Mouse (Mus musculus): Measurements from ENCODE around the gene Pah. TPM values are rescaled to one million over a fixed set of nuclear protein-coding genes. Genes with fewer than 3 reads are reported as not detected.

Pah gene
- polyA plus RNA-seq, 1 experiment from 2014 or later: 0.46 TPM

GRCm38 (mm10) chr10:87489246-87490009, 32.2 kb upstream of the Pah start:
- Histone ChIP-seq H3K4me1 (replicated peaks; ENCODE audit: control insufficient read depth, insufficient read depth, low read length) (peaks cover 11% of the 10 kb centered on the region), H3K36me3 (ENCODE audit: control insufficient read depth, insufficient read depth, low read length) (no peaks in the 10 kb centered on the region), H3K4me3 (ENCODE audit: low read depth, low read length) (peak overlapping the region; percentile 15; the same call in 1 of the 2 replicates), H3K27me3 (ENCODE audit: control insufficient read depth, insufficient read depth, low read length) (peaks cover 11% of the 10 kb centered on the region), H3K27ac (ENCODE audit: low read depth, low read length) (peak overlapping the region; percentile 84), H3K9ac (ENCODE audit: low read depth, low read length) (peak overlapping the region; percentile 12; the same call in 1 of the 2 replicates), H3K9me3 (ENCODE audit: control insufficient read depth, low read length) (no peaks in the 10 kb centered on the region), H3K4me2 (replicated peaks; ENCODE audit: low read depth, low read length) (peak overlapping the region; percentile 41)
- peak; percentile 36 for ATAC-seq (ENCODE audit: low FRiP score)
- 2% methylated on average over 18 of the region's 18 CpGs for WGBS
- DNase-seq (ENCODE audit: low spot score): peak; percentile 79

GRCm38 (mm10) chr10:87490328-87490727, 31.3 kb upstream of the Pah start:
- Histone ChIP-seq H3K27ac (ENCODE audit: low read depth, low read length) (peak overlapping the region; percentile 27; the same call in 1 of the 2 replicates), H3K9ac (ENCODE audit: low read depth, low read length) (no peak overlapping the region), H3K4me1 (replicated peaks; ENCODE audit: control insufficient read depth, insufficient read depth, low read length) (peaks cover 12% of the 10 kb centered on the region), H3K36me3 (ENCODE audit: control insufficient read depth, insufficient read depth, low read length) (no peaks in the 10 kb centered on the region), H3K27me3 (ENCODE audit: control insufficient read depth, insufficient read depth, low read length) (peaks cover 13% of the 10 kb centered on the region), H3K4me3 (ENCODE audit: low read depth, low read length) (no peak overlapping the region; the same call in 1 of the 2 replicates), H3K4me2 (replicated peaks; ENCODE audit: low read depth, low read length) (peak overlapping the region; percentile 34), H3K9me3 (ENCODE audit: control insufficient read depth, low read length) (no peaks in the 10 kb centered on the region)
- no peak for DNase-seq (ENCODE audit: low spot score)
- 8% methylated on average over 2 of the region's 2 CpGs for WGBS
- ATAC-seq (ENCODE audit: low FRiP score): no peak

- Histone ChIP-seq H3K36me3 (ENCODE audit: control insufficient read depth, insufficient read depth, low read length) (no peaks in the 10 kb centered on the region), H3K4me3 (ENCODE audit: low read depth, low read length) (peak overlapping the region; percentile 75), H3K9me3 (ENCODE audit: control insufficient read depth, low read length) (no peaks in the 10 kb centered on the region), H3K9ac (ENCODE audit: low read depth, low read length) (peak overlapping the region; percentile 90), H3K4me1 (replicated peaks; ENCODE audit: control insufficient read depth, insufficient read depth, low read length) (peaks cover 7% of the 10 kb centered on the region), H3K4me2 (replicated peaks; ENCODE audit: low read depth, low read length) (peak overlapping the region; percentile 83), H3K27me3 (ENCODE audit: control insufficient read depth, insufficient read depth, low read length) (peaks cover 20% of the 10 kb centered on the region), H3K27ac (ENCODE audit: low read depth, low read length) (peak overlapping the region; percentile 39; the same call in 1 of the 2 replicates)
- DNase-seq (ENCODE audit: low spot score): peak; percentile 63
- ATAC-seq (ENCODE audit: low FRiP score): no peak
- under 1% methylated on average over 11 of the region's 11 CpGs for WGBS
These were observed 30.0 kb upstream of the Pah start for GRCm38 (mm10) chr10:87491485-87492040.

- WGBS: under 1% methylated on average over 26 of the region's 26 CpGs
- ATAC-seq (ENCODE audit: low FRiP score): no peak
- peak overlapping the region; percentile 90 for H3K9ac ChIP-seq (ENCODE audit: low read depth, low read length)
- no peak for DNase-seq (ENCODE audit: low spot score)
- H3K27ac ChIP-seq (ENCODE audit: low read depth, low read length): peak overlapping the region; percentile 93
- no peaks in the 10 kb centered on the region for H3K36me3 ChIP-seq (ENCODE audit: control insufficient read depth, insufficient read depth, low read length)
- H3K4me1 ChIP-seq (replicated peaks; ENCODE audit: control insufficient read depth, insufficient read depth, low read length): peaks cover 7% of the 10 kb centered on the region
- H3K27me3 ChIP-seq (ENCODE audit: control insufficient read depth, insufficient read depth, low read length): peaks cover 20% of the 10 kb centered on the region
- peak overlapping the region; percentile 83 for H3K4me2 ChIP-seq (replicated peaks; ENCODE audit: low read depth, low read length)
- H3K9me3 ChIP-seq (ENCODE audit: control insufficient read depth, low read length): no peaks in the 10 kb centered on the region
- peak overlapping the region; percentile 75 for H3K4me3 ChIP-seq (ENCODE audit: low read depth, low read length)
These were observed 29.3 kb upstream of the Pah start for GRCm38 (mm10) chr10:87492332-87492660.

GRCm38 (mm10) chr10:87492661-87493551, 28.7 kb upstream of the Pah start:
- Histone ChIP-seq H3K27ac (ENCODE audit: low read depth, low read length) (peak overlapping the region; percentile 93), H3K4me1 (replicated peaks; ENCODE audit: control insufficient read depth, insufficient read depth, low read length) (peaks cover 7% of the 10 kb centered on the region), H3K27me3 (ENCODE audit: control insufficient read depth, insufficient read depth, low read length) (peaks cover 20% of the 10 kb centered on the region), H3K4me3 (ENCODE audit: low read depth, low read length) (peak overlapping the region; percentile 75), H3K9me3 (ENCODE audit: control insufficient read depth, low read length) (no peaks in the 10 kb centered on the region), H3K36me3 (ENCODE audit: control insufficient read depth, insufficient read depth, low read length) (no peaks in the 10 kb centered on the region), H3K9ac (ENCODE audit: low read depth, low read length) (peak overlapping the region; percentile 90), H3K4me2 (replicated peaks; ENCODE audit: low read depth, low read length) (peak overlapping the region; percentile 83)
- WGBS: under 1% methylated on average over 67 of the region's 90 CpGs
- ATAC-seq (ENCODE audit: low FRiP score) (peak; percentile 8), DNase-seq (ENCODE audit: low spot score) (peak; percentile 79)

- H3K36me3 ChIP-seq (ENCODE audit: control insufficient read depth, insufficient read depth, low read length): no peaks in the 10 kb centered on the region
- peak within 1 kb of the TSS; percentile 93 for H3K27ac ChIP-seq (ENCODE audit: low read depth, low read length)
- H3K27me3 ChIP-seq (ENCODE audit: control insufficient read depth, insufficient read depth, low read length): peaks cover 20% of the 10 kb centered on the region
- H3K4me3 ChIP-seq (ENCODE audit: low read depth, low read length): peak within 1 kb of the TSS; percentile 75
- WGBS: under 1% methylated on average over 28 of the region's 34 CpGs
- H3K9me3 ChIP-seq (ENCODE audit: control insufficient read depth, low read length): no peaks in the 10 kb centered on the region
- ATAC-seq (ENCODE audit: low FRiP score) (peak; percentile 63), DNase-seq (ENCODE audit: low spot score) (peak; percentile 81)
- peaks cover 7% of the 10 kb centered on the region for H3K4me1 ChIP-seq (replicated peaks; ENCODE audit: control insufficient read depth, insufficient read depth, low read length)
- peak within 1 kb of the TSS; percentile 90 for H3K9ac ChIP-seq (ENCODE audit: low read depth, low read length)
- H3K4me2 ChIP-seq (replicated peaks; ENCODE audit: low read depth, low read length): peak within 1 kb of the TSS; percentile 83
These were observed 28.0 kb upstream of the Pah start, which contains the start of gene Ascl1 for GRCm38 (mm10) chr10:87493576-87493975. TSS of gene Ascl1 (minus strand) at chr10:87493660.

- Histone ChIP-seq H3K27ac (ENCODE audit: low read depth, low read length) (no peak overlapping the region; the same call in 1 of the 2 replicates), H3K9me3 (ENCODE audit: control insufficient read depth, low read length) (no peaks in the 10 kb centered on the region), H3K27me3 (ENCODE audit: control insufficient read depth, insufficient read depth, low read length) (peaks cover 23% of the 10 kb centered on the region), H3K4me2 (replicated peaks; ENCODE audit: low read depth, low read length) (peak overlapping the region; percentile 83), H3K4me3 (ENCODE audit: low read depth, low read length) (peak overlapping the region; percentile 75), H3K4me1 (replicated peaks; ENCODE audit: control insufficient read depth, insufficient read depth, low read length) (peaks cover 7% of the 10 kb centered on the region; the same call in 1 of the 2 replicates), H3K36me3 (ENCODE audit: control insufficient read depth, insufficient read depth, low read length) (no peaks in the 10 kb centered on the region), H3K9ac (ENCODE audit: low read depth, low read length) (peak overlapping the region; percentile 32; the same call in 1 of the 2 replicates)
- DNase-seq (ENCODE audit: low spot score): peak; percentile 47
- ATAC-seq (ENCODE audit: low FRiP score): peak; percentile 12; the same call in 1 of the 2 replicates
- WGBS: 0% methylated on average over 4 of the region's 4 CpGs
These were observed 27.4 kb upstream of the Pah start for GRCm38 (mm10) chr10:87494176-87494575.

GRCm38 (mm10) chr10:87494596-87494995, 27.0 kb upstream of the Pah start:
- peaks cover 23% of the 10 kb centered on the region for H3K27me3 ChIP-seq (ENCODE audit: control insufficient read depth, insufficient read depth, low read length)

More at GRCm38 (mm10) chr10:87494596-87494995, 27.0 kb upstream of the Pah start:
- peak overlapping the region; percentile 83 for H3K4me2 ChIP-seq (replicated peaks; ENCODE audit: low read depth, low read length)
- H3K4me1 ChIP-seq (replicated peaks; ENCODE audit: control insufficient read depth, insufficient read depth, low read length): peaks cover 7% of the 10 kb centered on the region; the same call in 1 of the 2 replicates
- DNase-seq (ENCODE audit: low spot score) (peak; percentile 64), ATAC-seq (ENCODE audit: low FRiP score) (peak; percentile 38)
- peak overlapping the region; percentile 29 for H3K4me3 ChIP-seq (ENCODE audit: low read depth, low read length)
- WGBS: 0% methylated on average over 9 of the region's 18 CpGs
- peak overlapping the region; percentile 32; the same call in 1 of the 2 replicates for H3K9ac ChIP-seq (ENCODE audit: low read depth, low read length)
- H3K27ac ChIP-seq (ENCODE audit: low read depth, low read length): no peak overlapping the region; the same call in 1 of the 2 replicates
- no peaks in the 10 kb centered on the region for H3K36me3 ChIP-seq (ENCODE audit: control insufficient read depth, insufficient read depth, low read length)
- no peaks in the 10 kb centered on the region for H3K9me3 ChIP-seq (ENCODE audit: control insufficient read depth, low read length)

Measured in hindbrain, embryonic 11.5 days (tissue).